In the genomic region with DNA sequence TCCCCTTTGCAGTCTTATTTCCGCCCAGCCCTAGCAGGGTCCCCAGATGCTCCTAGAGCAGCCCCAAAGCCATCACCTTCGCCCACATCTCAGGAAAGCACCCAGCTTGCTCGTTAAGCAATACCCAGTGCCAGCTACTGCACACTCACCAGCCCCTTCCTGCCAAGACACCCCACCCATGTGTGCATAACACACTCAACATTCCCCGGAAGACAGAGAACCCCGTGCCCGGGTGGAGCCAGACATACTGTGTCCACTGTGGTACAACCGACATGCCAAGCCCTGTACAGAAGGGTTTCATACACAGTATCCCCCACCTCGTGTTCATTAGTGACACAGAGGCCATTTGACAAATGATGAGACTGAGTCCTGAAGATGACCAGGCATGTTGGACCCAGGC, we compare ENCODE assay signal across 18 mouse cellular contexts.
DNase-seq lines count a peak whose midpoint lies in the region; ATAC-seq and TF ChIP-seq lines count a peak whose summit lies in the region.
"Had no signal": no experiment of that assay in that cellular context is flagged by ENCODE, and none has a peak within 500 bp of the region (broad histone marks: within the 10 kb centered on the region; RNA-seq: fewer than 3 reads in every experiment).

No protein-coding gene starts in this region.

- TF ChIP-seq EP300 in liver, postnatal 0 days (IDR thresholded peaks at IDR 0.05; ENCODE audit: low read depth): no peak

- no peak for DNase-seq in heart, postnatal 4 days
- no peak for DNase-seq in liver, postnatal 0 days
- peak; percentile 62 for DNase-seq in lung, adult 2 months
- peak; percentile 70 to 81 for DNase-seq in lung, postnatal 4 days
- DNase-seq in cerebellum, adult 8-10 months: no peak
- DNase-seq: B cell, adult 2 months; cerebellum, adult 9-10 months; gastrocnemius, postnatal 25 days; retina, postnatal 1 day; thymus, postnatal 25 days had no signal

- no peak for TF ChIP-seq CTCF in liver, postnatal 0 days (IDR thresholded peaks at IDR 0.05; ENCODE audit: low read depth)
- TF ChIP-seq CTCF in lung, adult 2 months (IDR thresholded peaks at IDR 0.05; ENCODE audit: insufficient read depth, low read length): no peak

- no peak for ATAC-seq in heart, embryonic 15.5 days (replicated peaks; ENCODE audit: insufficient number of reproducible peaks, insufficient read depth, low FRiP score, low read depth)
- ATAC-seq in liver, embryonic 15.5 days (ENCODE audit: insufficient read depth): no peak
- ATAC-seq in liver, postnatal 0 days: no peak
- ATAC-seq in erythroblast, adult 5-6 weeks (replicated peaks; ENCODE audit: low FRiP score, poor library complexity, severe bottlenecking): no peak

- H3K36me3 ChIP-seq in heart, embryonic 15.5 days: peaks cover 59% of the 10 kb centered on the region
- peaks cover 46% of the 10 kb centered on the region for H3K36me3 ChIP-seq in liver, embryonic 15.5 days (replicated peaks)
- H3K36me3 ChIP-seq in liver, postnatal 0 days (replicated peaks; ENCODE audit: insufficient read depth, low read length): peaks cover 32% of the 10 kb centered on the region

- no peak overlapping the region for H3K4me3 ChIP-seq in heart, embryonic 15.5 days
- no peak overlapping the region for H3K4me3 ChIP-seq in liver, embryonic 15.5 days (replicated peaks)
- no peak overlapping the region for H3K4me3 ChIP-seq in liver, postnatal 0 days (ENCODE audit: low read depth, low read length)
- H3K4me3 ChIP-seq in lung, adult 2 months (replicated peaks; ENCODE audit: extremely low read depth, low read depth, low read length): peak overlapping the region; percentile 36
- H3K4me3 ChIP-seq: embryonic facial prominence, embryonic 10.5 days; forebrain, embryonic 12.5 days; hindbrain, embryonic 12.5 days; limb, embryonic 15.5 days; lung, embryonic 15.5 days had no signal

- H3K9me3 ChIP-seq in heart, embryonic 15.5 days (replicated peaks): no peaks in the 10 kb centered on the region
- H3K9me3 ChIP-seq in liver, embryonic 15.5 days (replicated peaks): no peaks in the 10 kb centered on the region
- no peaks in the 10 kb centered on the region for H3K9me3 ChIP-seq in liver, postnatal 0 days (ENCODE audit: low read length)
- H3K9me3 ChIP-seq: embryonic facial prominence, embryonic 10.5 days; forebrain, embryonic 12.5 days; hindbrain, embryonic 12.5 days; limb, embryonic 15.5 days; lung, embryonic 15.5 days had no signal

- peak; percentile 48; the same call in 1 of the 2 replicates for TF ChIP-seq POLR2A in lung, adult 2 months (IDR thresholded peaks at IDR 0.05; ENCODE audit: borderline replicate concordance, extremely low read depth, low read depth, low read length)

- H3K27ac ChIP-seq in heart, embryonic 15.5 days: 0 out of 2 replicates have a peak overlapping the region, but pooled peaks have one; percentile 22
- no peak overlapping the region for H3K27ac ChIP-seq in liver, embryonic 15.5 days (replicated peaks)
- H3K27ac ChIP-seq in liver, postnatal 0 days (ENCODE audit: low read depth): no peak overlapping the region
- H3K27ac ChIP-seq: embryonic facial prominence, embryonic 10.5 days; forebrain, embryonic 12.5 days; hindbrain, embryonic 12.5 days; limb, embryonic 15.5 days; lung, embryonic 15.5 days had no signal

- 78% methylated on average over 8 of the region's 8 CpGs for WGBS in heart, embryonic 15.5 days
- WGBS in liver, embryonic 15.5 days (ENCODE audit: insufficient replicate concordance): 71% methylated on average over 8 of the region's 8 CpGs
- 73% methylated on average over 8 of the region's 8 CpGs for WGBS in liver, postnatal 0 days (ENCODE audit: insufficient replicate concordance)
- 30% methylated on average over 8 of the region's 8 CpGs for WGBS in lung, adult 2 months

- H3K9ac ChIP-seq in heart, embryonic 15.5 days: no peak overlapping the region
- no peak overlapping the region for H3K9ac ChIP-seq in liver, embryonic 15.5 days
- no peak overlapping the region for H3K9ac ChIP-seq in liver, postnatal 0 days (replicated peaks)
- H3K9ac ChIP-seq: forebrain, embryonic 12.5 days; hindbrain, embryonic 12.5 days; limb, embryonic 15.5 days; lung, embryonic 15.5 days had no signal

- no peak overlapping the region for H3K4me2 ChIP-seq in heart, embryonic 15.5 days
- H3K4me2 ChIP-seq in liver, embryonic 15.5 days: 0 out of 2 replicates have a peak overlapping the region, but pooled peaks have one; percentile 3
- H3K4me2 ChIP-seq in liver, postnatal 0 days (ENCODE audit: low read depth, low read length): no peak overlapping the region
- H3K4me2 ChIP-seq: forebrain, embryonic 12.5 days; hindbrain, embryonic 12.5 days; limb, embryonic 15.5 days; lung, embryonic 15.5 days had no signal

- H3K4me1 ChIP-seq in heart, embryonic 15.5 days (replicated peaks): peaks cover 71% of the 10 kb centered on the region
- H3K4me1 ChIP-seq in liver, embryonic 15.5 days (replicated peaks): peaks cover 23% of the 10 kb centered on the region; the same call in 1 of the 2 replicates
- peaks cover 27% of the 10 kb centered on the region for H3K4me1 ChIP-seq in liver, postnatal 0 days (ENCODE audit: insufficient read depth)
- peaks cover 47% of the 10 kb centered on the region for H3K4me1 ChIP-seq in lung, adult 2 months (ENCODE audit: control insufficient read depth, insufficient read depth, low read length)
- H3K4me1 ChIP-seq: hindbrain, embryonic 12.5 days had no signal

- no peaks in the 10 kb centered on the region for H3K27me3 ChIP-seq in heart, embryonic 15.5 days
- H3K27me3 ChIP-seq in liver, embryonic 15.5 days: no peaks in the 10 kb centered on the region
- no peaks in the 10 kb centered on the region for H3K27me3 ChIP-seq in liver, postnatal 0 days (ENCODE audit: insufficient read depth, low read length)
- H3K27me3 ChIP-seq: forebrain, embryonic 12.5 days; hindbrain, embryonic 12.5 days; limb, embryonic 15.5 days; lung, embryonic 15.5 days had no signal

Comparison
In these comparisons a context has a peak if more than half of its experiments do, and no peak if none do; other contexts are left out.
1. DNase-seq: peak in lung, adult 2 months (single experiment) and lung, postnatal 4 days (2 of 2); none in heart, postnatal 4 days (single experiment), liver, postnatal 0 days (single experiment) and cerebellum, adult 8-10 months (single experiment).